Mouse (Mus musculus) lung, postnatal 4 days (tissue): ENCODE measurements at regions not wholly inside any gene's neighbourhood (a gene's known extent, or its start where the extent isn't known, plus 50 kb on each side); places are given as distances from the start of the nearest gene placed in this dataset.
"Not testable (repeated sequence)": the region's sequence is repeated elsewhere in the genome, so short reads cannot be mapped to it uniquely, and the experiment has no call there.

Source experiments
- DNase-seq, 2 experiments: peaks; one replicate each; pipeline ENCODE4 v3.0.0; 2021

GRCm38 (mm10) chr2:147989616-147990015 lies 57.2 kb downstream of the Foxa2 start:
- DNase-seq = no peak

GRCm38 (mm10) chr2:147988586-147988985 lies 58.2 kb downstream of the Foxa2 start:
- DNase-seq = no peak

- peak in 1 of 2 experiments; percentile 14 for DNase-seq
Observed at GRCm38 (mm10) chr2:147985261-147985575, 61.6 kb downstream of the Foxa2 start.

- DNase-seq = no peak
Observed at GRCm38 (mm10) chr2:147984547-147985260, 62.1 kb downstream of the Foxa2 start.

GRCm38 (mm10) chr2:147980929-147981479 lies 65.8 kb downstream of the Foxa2 start:
- DNase-seq = no peak

DNA sequence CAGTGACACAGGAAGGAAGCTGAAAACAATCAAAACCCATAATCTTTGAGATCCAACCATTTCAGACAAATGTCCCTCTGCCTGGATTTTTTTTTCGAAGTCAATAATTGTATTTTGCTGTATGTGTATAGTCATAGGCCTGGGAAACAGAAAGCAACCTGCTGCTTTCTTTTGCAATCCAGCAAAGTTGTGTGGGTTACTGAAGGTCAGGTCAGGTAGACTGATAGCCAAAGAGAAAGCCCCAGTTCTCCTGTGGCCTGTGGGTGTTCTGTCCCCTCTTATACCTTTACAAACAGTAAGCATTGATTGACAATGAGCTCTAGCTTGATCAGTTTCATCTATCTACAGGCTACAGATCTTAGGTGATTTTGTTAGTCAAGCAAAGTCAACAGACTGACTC lies 66.4 kb downstream of the Foxa2 start:
- no peak for DNase-seq

DNA sequence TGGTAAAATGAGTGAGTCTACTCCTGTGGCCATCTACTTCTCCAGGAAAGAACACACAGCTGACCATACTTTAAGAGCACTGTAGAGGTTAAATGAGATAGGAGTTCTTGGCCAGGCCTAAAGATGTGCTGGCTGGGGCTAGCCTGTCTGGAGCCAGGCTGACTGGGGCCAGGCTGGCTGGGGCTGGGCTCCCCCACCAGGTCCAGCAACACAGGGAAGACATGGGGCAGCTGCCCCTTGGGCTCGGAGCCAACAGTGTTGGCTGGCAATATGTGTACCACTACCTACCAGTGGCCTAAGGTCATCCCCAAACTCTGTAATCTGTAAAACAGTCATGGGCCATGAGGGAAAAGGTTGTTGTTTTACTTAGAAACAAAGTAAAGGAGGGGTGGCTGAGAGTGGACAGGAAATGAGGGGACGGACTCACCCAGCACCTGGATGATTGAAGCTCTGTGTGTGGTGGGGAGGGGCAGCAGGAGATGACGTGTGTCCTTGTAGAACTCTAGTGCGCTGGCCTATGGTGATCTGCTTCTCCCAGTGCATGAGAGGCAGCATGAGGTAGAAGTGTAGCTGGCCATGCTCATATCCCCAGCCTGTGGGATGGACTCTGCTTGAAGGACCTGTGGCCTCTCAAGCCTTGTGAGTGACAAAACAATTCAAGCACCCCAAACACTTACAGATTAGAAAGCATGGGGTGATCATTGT lies 67.0 kb downstream of the Foxa2 start:
- DNase-seq = no peak

- no peak for DNase-seq
Observed at GRCm38 (mm10) chr2:147979001-147979400, 67.8 kb downstream of the Foxa2 start.

DNA sequence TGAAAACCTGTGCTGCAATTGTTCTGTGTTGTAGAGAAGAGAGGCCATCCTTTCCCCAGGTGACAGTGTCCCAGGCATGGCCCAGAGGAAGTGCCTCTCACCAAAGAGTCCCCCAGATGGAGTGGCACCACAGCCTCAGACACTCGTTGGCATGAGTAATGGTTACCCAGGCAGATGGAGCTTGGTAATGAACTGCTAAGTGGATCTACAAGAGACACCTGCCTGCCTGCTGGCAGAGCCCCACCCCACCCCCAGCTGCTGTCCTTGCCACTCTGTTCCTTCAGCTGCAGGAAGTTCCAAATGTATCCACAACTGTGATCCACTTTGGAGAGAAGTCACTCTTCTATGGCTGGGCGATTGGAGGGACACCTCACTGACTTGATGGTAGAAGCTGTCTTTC lies 72.0 kb downstream of the Foxa2 start:
- DNase-seq = no peak

- peak; percentile 31 to 62 for DNase-seq
Observed at GRCm38 (mm10) chr2:147968671-147969070, 78.1 kb downstream of the Foxa2 start.

- DNase-seq = no peak
Observed at GRCm38 (mm10) chr2:147967829-147968529, 78.8 kb downstream of the Foxa2 start.

DNA sequence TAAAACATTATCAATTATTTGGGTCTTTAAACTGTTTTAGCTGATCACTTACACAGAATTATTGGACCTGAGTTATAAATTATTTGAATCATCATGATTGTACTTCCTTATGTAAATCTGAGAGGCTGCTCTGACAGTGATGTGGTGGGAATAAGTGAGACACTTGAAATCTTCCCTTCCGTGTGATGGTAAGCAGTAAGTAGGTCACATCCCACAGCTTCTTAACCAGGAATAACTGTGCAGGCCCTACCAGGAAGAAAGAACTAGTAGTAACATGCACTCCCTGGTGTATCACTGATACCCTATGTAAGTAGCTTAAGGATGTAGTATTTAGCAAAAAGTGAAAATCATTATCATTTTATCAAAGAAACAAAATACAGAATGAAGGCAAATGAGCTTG lies 83.5 kb downstream of the Foxa2 start:
- DNase-seq = not testable (repeated sequence)

DNA sequence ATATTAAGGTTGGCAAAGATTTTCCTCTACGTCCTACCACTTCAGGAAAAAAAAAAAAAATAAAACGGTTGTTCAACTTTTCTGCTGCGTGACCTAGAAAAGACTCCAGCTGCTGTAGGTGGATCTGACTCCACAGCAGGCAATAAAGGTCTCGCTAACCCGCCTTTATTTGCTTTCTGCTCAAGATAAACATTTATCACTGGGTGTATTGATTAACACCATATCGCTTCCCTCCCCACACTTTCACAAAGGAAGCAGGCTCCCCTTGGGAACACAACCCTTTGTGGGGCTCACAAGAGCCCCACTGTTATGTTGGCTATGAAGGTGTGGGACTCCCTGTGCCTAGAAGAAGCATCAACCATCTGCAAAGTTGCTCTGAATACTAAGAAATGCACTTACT lies 85.1 kb downstream of the Foxa2 start:
- no peak for DNase-seq

GRCm38 (mm10) chr2:147954183-147954582 lies 92.6 kb downstream of the Foxa2 start:
- DNase-seq = no peak

GRCm38 (mm10) chr2:147951233-147951632 lies 95.5 kb downstream of the Foxa2 start:
- no peak for DNase-seq

GRCm38 (mm10) chr2:147944171-147945040 lies 102.4 kb downstream of the Foxa2 start:
- DNase-seq = no peak

GRCm38 (mm10) chr2:147942591-147942990 lies 104.2 kb downstream of the Foxa2 start:
- DNase-seq = no peak

DNA sequence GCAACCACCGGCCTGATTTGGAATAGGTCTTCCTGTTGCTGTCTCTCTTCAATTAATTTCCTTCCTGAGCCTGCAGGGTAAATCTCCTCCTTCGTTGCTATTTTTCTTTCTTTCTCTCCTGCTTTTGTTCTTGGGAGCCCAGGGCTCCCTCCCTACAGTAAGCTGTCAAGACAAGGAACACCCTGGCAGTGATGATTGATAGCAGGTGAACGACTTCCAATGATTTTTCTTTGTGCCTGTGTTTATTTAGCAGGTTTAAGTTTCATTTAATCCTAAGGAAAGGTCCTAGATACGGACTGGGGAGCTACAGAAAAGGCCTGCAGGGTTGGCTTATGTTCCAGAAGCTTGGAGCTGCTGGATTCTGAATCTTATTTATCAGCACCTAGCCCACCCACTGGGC lies 105.5 kb downstream of the Foxa2 start:
- no peak for DNase-seq

DNA sequence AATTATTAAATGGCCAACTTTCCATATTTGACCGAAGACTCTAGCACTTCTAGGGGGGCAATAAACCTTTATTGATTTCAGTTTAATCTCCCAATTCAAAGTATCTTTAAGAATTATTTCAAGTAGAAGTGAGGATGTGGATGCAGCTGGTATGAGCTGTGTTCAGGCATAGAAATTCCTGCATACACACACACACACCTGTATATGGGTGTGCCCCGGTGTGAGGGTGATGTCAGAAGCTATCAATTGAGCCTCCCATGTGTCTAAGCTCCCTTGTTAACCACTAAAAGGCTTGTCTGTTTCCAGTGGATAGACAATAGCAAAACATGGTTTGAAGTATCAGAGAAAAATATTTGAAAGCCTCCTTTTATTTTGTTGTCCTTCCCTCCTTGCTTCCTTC lies 114.3 kb downstream of the Foxa2 start:
- no peak for DNase-seq

- DNase-seq = no peak
Observed at GRCm38 (mm10) chr2:147929031-147929711, 117.6 kb downstream of the Foxa2 start.

DNA sequence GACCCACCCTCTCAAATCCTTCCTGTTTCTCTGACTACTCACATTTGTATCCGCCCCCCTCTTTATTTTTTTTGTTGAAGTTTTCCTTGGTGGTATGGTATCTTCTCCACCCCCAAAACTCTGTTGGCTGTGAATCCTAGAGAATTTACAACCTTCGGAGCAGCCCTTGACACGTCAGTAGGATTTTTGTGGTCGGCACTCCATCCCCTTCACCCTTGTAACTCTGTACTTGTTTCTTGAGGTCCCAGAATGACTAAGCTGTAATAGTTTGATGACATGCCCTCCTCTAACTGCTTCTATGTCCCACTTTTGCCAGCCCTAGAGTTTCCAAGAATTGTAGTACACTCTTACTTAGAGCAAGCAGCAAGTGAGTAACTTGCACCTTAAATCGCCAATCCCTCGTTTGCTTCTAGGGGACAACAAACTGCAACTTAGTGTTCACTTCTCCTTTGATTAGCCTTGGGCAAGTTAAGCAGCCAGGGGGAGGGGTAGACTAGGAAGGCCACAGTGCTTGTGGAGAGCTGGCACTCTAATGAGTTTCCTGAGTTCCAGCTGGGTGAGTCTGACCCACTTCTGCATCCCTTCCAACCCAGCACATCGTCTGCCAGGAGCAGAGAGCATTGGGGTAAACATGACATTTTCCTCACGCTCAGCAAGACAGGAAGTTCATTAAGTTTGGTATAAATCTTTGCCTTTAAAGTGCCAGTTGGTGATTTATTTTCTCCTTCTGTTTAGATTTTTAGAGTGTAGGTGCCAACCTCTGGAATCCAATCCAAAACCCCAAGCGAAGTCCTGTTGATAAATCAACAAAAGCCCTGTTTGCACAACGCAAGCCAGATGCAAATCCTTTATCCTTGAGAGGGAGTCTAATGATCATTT lies 118.7 kb downstream of the Foxa2 start:
- peak; percentile 44 to 60 for DNase-seq
